Mouse (Mus musculus) left cerebral cortex, adult 8-10 months (tissue): ENCODE measurements at regions not wholly inside any gene's neighbourhood (a gene's known extent, or its start where the extent isn't known, plus 50 kb on each side); places are given as distances from the start of the nearest gene placed in this dataset.
"Not testable (repeated sequence)": the region's sequence is repeated elsewhere in the genome, so short reads cannot be mapped to it uniquely, and the experiment has no call there.

Experiments
- DNase-seq, 2 experiments: peaks; one replicate each; pipeline ENCODE4 v3.0.0; 2022; ENCODE audit warnings: low spot score in 2 of 2

DNA sequence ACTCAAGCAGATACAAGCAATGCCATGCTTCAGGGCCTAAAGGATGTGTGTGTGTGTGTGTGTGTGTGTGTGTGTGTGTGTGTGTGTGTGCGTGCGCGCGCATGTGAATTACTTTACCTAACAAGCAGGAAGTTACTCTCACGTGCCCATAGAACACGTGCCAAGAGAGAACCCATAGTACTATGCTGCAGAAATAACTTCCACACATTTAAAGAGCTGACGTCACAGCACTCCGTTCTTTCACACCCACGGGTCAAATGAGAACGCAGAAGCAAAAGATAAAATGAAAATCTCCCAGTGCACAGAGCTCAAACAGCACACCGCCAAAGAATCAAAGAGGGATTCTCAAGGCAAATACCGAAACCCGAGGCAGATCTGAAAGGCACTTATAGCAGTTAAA is 195.9 kb downstream of the Unc5cl start:
- no peak for DNase-seq

DNA sequence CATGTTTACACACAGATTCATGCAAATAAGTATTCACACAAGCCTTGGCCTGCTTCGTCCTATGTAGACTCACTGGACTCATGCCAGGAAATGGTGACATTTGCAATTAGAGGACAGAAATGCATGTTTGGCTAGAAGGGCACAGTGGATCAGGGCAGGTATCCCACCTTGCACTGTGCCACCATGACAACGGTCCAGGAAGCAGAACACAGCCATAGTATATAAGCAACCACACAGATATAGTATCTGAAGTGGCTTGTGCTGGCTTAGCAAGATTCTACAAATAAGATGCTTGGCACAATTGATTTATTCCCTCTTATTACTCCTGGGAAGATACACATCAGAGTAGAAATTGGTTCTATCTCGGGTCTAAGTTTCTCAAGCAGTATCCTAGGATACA is 218.0 kb downstream of the Unc5cl start:
- no peak for DNase-seq

DNA sequence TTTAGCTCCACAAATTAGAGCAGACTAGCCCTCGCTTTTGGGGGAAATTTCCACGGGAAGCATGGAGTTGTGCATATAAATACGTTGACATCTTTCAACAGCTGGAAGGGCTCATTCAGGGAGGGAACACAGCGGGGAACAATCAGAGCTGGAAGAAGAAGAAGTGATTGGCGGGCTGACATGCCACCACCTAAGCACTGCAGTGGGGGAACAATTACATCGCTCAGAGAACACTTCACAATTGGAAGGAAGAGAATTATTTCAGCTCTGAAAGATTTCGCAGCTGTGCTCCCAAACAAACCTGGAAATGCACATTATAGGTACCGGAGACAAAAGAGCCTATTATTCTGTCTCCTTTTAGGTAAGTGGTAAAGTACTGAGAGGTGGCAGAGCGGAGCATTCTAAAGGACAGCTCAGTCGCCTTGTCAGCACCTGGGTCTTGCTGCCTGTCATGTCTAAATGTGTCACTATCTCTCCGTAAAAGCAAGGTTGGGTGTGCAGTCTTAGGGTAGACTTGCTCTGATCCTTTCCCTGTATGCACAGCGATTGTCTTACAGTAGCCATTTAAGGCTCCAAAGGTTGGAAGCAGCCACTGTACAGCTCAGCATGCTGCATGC is 223.6 kb downstream of the Unc5cl start:
- no peak for DNase-seq

DNA sequence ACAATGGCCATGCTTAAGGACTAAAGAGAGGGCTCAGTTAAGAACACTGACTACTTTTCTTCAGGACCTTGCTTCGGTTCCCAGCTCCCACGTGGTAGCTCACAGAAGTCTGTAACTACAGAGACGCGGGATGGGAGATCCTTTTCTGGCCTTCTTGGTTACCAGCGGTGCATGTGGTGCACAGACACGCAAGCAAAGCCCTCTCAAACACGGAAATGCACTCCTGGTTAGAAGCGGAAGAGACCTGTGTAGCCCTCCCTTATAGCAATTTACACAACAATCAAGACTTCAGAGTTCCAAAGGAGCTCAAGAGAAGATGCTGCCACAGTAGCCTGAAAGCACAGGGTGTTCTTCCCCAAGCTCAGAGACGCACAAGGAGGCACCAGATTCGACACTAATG is 225.6 kb downstream of the Unc5cl start:
- DNase-seq, result no peak

DNA sequence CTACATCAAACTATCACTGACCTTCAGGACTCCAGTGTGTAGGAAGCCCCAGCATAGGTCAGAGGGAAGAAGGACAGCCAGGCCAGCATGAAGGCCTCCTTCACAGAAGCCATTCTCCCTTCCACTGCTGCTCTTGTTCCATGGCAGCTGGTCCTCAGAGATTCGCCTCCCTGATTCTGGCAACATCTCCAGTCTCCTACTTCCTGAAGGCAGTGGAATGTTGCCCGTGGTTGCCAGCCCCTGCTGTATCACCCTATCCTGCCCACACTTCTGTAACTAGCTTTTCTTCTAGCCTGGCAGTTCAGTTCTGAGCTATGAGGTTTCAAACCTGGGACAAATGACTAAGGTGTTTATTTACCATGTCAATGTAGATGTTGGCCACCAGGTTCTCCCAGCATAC is 234.2 kb downstream of the Unc5cl start:
- DNase-seq, result peak in 1 of 2 experiments; percentile 39

DNA sequence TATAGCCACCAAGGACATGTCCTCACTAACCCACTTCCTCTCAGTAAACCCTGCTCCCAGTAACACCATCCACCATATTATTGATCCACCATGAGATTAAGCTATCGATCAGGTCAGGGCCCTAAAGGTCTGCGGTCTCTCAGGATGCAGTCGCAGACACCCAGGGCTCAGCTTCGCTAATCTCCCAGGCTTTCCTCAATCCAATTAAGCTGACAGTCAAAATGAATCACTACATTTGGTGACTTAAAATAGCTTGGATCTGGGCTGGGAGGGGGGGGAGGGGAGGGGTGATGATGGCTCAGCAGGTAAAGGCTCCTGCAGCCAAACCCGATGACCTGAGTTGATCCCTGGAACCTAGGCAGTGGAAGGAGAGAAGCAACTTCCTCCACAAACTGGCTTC is 233.7 kb upstream of the Lrfn2 start:
- no peak for DNase-seq

DNA sequence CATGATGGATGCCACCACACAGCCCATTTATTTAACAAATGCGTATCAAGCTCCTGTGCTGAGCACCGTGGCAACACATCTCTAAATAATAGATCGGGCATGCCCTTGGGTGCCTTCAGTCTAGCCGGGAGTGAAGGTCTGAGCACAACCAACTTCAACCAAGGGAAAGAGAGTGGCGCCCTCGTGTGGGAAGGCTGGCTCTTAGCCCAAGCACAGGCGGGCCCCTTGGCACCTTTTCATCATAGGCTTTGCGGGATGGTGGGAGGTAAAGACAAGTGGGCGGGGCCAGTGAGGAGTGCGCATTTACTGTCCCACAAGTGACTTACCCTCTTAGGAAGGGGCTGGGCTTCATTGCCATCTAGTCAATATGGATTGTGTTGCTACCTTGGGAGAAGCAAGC is 231.6 kb upstream of the Lrfn2 start:
- no peak for DNase-seq

DNA sequence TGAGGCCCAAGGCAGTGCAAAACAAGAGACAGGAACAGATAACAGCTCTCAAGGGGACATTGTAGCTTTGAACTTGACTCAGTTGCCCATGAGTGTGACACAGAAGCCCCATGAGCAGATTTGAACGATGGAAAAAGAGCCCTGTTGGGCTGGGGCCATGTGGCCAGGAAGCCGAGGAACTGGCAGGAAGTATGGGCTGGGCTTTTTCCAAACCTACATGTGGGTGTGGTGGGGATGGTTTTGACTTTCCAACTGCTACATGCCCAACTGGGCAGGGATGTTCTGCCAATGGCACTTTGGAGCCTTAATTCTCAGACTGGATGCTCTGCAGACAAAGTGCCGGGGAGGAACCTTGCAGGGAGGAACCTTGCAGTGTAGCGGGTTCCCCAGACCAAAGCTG is 211.7 kb upstream of the Lrfn2 start:
- DNase-seq, result no peak

DNA sequence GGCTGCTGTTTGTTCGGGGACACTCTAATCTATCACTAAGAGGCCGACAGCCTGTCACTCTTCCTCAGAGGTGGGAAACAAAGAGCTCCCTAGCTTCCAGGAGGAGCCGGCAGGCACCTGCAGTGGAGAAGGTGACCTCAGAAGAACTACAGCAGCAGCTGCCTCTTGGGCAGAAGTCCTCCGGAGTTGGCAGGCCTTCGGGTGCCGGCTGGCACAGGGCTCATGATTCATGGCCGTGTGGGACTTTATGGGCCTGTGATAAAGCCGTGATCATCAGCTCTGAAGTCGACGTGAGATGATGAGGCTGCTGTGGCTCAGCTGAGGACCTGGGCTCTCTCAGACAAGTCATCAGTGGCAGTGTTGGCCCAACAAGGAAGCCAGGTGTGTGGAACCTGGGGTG is 208.9 kb upstream of the Lrfn2 start:
- peak in 1 of 2 experiments; percentile 43 for DNase-seq

DNA sequence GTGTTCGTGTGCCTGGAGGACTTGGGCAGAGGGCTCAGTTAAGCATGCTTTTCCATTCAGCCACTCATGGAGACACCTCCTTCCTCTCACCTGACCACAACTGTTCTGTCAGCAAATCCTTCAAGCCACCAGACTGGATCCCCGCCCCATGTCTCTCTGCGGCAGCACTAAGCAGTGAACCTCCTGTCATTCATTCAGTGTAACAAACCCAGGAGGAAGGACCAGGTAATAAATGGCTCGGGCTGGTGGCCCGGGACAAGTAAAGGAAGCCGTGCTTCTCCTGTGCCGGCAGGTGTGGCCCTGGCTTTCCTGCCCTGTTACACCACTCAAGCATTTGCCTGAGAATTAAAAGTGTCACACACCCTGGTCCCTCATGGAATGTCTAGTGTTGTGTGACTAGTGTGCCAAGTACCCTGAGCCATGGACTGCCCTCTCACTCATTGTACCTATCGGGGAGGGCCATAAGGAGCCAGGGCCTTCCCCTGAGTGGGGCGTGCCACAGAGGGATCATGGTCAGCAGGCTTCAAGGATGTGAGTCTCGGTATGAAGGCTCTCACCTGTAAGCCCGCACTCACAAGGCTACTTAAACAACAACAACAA is 207.6 kb upstream of the Lrfn2 start:
- DNase-seq, result no peak

DNA sequence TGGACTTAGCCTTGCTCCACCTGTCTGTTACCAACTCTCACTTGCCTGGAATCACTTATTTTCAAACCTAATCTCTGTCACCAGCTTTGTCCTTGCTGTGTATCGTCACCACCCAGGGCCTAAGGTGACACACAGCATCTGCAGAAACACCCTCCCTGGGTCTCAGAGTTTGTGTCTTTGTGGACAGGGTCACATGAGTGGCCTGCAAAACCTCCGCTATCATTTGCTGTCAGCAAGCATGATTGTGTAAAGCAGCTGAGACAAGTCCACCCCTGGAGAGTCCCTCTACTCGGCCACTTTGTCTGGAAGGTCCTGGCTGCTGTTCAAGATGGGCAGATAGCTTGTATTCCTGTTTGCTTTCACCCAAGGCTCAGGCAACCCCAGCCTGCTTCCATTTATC is 205.7 kb upstream of the Lrfn2 start:
- DNase-seq, result no peak

DNA sequence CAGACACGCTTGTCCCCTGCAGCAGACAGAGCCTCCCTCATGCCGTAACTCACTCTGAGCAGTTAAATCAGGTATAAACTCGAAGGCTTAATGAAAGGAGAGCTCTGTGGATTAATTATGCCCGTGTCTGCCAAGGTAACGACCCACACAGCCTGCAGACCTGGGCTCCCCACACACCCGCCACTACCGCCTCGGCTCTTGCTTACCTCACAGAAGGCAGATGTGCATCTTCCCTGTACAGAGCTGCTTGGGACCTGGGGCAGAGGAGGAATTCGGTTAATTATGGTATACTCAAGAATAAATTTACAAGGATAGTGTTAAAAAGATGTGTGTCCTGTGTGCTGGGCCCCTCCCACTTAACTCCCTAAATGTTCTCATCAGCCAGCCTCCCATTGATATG is 198.4 kb upstream of the Lrfn2 start:
- DNase-seq, result no peak

DNA sequence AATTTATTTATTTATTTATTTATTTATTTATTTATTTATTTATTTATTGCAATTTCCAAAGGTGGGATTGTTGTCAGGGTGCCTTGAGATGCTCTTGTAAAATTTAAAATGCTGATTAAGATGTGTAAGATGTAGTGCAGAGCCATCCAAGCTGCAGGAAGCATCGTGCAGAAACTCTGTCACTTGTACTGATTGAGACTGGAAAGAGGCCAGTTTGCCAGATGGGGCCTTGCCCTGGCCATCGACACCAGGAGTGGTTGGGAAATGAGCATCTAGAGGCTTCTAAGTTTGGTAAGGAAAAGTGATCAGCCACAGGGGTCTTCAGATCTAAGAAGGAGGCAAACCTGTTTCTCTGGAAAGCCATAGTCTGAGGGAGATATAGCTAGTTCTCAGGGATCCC is 195.0 kb upstream of the Lrfn2 start:
- not testable (repeated sequence) for DNase-seq

DNA sequence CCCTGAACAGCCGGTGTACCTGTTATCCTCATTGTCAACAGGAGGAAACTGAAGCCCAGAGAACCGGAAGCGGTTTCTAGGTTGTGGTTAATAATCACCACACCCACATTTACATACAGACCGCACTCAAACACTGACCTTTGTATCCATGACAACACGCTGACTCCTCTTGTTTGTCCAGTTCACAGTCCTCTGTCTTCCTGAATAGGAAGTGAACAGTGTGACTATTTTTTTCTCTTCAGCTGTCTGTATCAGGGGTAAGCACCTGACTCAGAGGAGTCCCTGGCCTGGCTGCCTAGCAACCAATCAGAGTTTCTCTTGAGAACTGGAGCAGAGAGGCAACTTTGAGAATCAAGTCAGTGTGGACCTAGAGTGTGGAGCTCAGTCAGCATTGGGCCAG is 193.5 kb upstream of the Lrfn2 start:
- DNase-seq, result no peak

DNA sequence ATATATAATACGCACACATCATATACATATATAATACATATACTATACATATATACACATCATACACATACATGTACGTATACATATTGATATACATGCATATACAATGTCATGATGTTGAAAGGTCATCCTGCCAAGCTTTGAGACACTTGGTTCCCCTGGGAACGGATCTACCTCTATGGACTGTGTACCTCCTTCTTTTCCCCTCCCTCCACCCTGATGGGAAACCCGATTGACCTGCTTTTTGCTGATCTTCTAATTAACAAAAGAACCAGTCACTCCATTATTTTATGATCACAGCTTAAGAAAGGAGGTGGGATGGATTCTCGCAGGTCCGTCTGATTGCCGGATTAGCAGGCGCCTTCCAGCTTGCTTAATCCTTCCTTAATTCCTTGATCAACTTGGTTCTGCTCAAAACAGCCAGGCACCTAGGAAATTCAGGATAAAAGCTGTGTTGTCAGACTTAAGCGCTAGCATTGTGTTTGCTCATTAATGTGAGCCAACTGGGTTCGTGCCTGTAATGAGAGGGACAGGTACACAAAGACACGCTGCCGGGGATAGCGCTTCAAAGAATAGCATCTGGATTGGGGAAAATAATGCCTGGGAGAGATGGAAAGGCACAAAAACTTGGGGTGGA is 189.3 kb upstream of the Lrfn2 start:
- no peak for DNase-seq

DNA sequence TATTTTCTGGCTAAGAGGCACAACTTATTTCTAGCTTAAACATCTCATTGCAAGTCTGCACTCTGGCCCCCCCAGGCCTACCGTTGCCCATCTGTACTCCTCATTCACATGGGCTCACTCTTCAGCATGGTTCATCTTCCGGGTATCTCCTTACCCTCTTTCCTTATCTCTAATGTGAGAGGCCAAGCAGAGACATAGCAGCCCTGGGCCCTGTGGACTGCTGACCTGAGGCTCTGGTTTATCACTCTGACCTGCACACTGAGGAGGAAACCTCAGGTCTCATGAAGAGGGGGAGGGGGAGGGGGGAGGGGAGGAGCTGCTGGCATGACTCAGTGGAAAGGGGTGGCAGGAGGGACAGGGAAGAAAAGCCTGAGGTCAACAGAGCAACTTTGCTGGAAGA is 162.1 kb upstream of the Lrfn2 start:
- DNase-seq, result no peak

DNA sequence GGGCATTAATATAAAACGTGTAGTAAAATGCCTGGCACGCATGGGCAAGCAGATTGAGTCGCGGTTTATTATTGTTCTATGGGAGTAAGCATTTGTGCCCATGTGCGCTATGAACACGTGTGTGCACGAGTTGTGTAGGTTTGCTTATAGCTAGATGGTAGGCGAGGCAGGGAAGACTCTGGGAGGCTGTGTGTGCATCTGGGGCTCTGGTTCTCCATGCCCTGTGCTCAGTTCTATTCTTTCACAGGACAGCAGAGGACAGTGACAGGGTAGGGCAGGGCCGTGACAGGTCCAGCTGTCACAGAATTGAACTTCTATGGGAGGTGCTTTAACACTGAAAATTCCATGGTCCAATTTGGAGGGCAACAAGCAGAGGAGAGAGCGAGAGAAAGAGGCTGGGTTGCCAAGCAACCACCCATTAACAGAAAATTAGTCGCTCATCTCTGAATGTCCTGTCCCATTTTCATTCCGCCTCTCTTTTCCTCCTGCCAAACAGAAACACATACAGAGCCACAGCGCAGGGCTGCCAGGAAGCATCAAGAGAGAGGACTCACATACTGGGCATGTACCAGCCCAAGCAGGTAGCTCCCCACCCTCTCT is 160.4 kb upstream of the Lrfn2 start:
- peak; percentile 23 to 66 for DNase-seq

DNA sequence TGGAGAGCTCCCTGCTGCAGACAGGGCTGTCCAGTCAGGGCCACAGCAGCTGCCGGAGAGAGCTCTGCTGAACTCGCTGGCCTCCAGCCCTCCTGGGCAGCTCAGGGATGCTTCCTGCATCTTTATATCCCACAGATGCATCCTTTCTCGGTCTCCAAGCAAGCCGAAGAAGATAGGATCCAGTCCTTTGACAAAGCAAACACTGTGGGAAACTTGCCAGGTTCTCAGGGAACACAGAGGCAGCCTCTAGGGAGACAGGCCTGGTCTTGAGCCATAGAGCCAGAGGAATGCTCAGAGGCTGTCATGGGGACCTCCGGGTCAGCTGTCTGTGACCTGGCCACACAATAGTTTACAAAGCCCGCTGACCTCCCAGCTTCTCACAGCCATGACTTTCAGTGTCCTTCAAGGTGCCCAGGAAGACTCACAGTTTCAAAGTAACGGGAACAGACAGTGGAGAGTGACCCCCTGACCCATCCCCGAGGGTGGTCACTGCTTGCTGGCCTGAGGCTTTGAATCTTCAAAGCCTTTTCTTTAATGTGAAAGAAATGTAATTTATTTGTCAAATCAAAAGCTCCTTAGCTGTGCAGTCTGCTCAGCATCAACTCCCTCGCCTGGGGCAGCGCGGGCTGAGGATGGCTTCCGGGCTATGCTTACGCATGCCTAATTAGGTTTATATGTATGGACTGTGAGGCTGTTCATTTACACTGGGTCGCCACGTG is 157.8 kb upstream of the Lrfn2 start:
- no peak for DNase-seq

DNA sequence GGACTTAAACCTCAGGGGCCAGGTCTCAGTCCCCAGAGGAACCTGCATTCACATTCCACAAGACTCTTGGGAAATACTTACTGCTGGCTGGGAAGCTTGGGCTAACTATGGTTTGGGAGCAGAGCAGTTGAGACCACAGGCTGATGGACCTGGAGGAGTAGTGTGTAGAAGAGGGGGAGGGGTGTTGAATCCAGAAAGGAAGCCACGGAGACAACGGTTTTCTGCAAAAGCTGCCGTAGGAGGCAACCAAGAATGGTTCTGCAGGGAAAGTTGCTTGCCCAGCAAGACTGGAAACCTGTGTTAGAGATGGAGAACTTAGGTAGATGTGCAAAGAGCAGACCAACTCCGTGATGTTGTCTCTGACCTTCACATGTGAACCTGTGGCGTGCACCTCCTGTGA is 156.7 kb upstream of the Lrfn2 start:
- peak in 1 of 2 experiments; percentile 50 for DNase-seq

DNA sequence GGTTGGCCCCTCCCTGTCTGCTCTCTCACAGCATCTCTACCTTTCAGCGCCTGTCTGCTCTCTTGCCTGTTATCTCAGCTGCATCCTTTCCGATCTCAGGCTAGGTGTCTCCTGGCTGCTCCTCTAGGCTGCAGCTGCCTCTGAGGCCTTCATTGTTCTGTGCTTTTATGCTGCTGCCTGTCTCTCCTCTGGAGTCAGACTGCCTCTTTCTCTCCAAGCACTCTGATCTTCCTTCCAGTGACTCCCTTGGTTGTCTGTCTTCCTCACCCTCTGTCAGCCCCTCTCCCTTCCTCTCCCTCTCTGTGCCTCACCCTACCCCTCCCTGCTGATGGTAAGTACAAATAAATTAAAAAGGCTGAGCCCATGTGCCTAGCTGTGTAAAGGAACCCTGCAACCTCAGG is 155.7 kb upstream of the Lrfn2 start:
- no peak for DNase-seq

DNA sequence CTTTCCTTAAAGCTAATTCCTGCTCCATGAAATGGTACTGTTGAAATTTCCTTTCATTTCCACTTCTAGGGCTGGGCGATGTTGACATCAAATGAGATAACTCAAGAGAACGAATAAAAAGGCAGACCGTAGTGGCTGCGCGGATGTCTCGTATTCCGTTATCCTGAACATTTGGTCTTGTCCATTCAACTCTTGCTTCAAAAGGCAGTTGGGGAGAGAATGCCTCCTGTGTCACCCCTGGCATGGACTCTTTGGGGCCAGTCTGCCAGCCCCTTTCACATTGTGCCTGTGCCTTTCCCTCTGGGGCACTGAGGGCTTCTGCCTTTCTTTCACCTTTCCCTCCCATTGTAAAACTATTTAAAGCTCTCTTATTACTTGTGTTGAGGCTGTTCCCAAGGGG is 152.0 kb upstream of the Lrfn2 start:
- DNase-seq, result no peak

DNA sequence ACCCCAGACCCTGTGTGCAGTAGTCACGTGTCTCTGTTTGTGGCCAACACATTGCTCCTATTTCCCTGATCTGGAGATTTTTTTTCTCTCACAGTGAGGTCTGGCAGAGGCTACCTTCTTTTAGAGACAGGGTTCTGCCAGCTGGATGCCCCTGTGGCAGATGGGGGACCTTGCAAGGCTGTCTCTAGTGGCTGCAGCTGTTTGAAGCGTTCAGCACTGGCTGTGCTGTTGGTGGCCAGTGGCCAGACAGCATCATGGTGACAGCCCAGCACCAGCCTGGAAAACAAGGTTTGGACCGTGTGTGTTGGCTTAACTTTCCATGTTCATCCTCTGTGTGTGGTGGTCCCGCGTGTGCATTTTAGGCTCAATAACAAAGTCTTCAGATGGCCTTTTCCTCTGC is 147.8 kb upstream of the Lrfn2 start:
- DNase-seq, result no peak
